Mouse (Mus musculus) large intestine, adult 2 months (tissue): Measurements from ENCODE around the gene Sh2d3c. TPM values are rescaled to one million over a fixed set of nuclear protein-coding genes. Genes with fewer than 3 reads are reported as not detected.

Experiments
- DNase-seq: peaks from one replicate; pipeline ENCODE4 v3.0.0-alpha.2; 2012; ENCODE audit warnings: low read depth, low spot score
- WGBS: fragments of 180-500 bp; shearing (Covaris S2); methylation state at CpG from one replicate; pipeline ENCODE4 v1.1.7; 2018; 5-methylcytosine and 5-hydroxymethylcytosine counted together
- polyA plus RNA-seq: library from polyadenylated mRNA; depleted of rRNA; stranded (reverse); fragments of >200 nt; gene quantifications from 2 replicates; pipeline ENCODE4 v1.2.3, GENCODE M21; 2012

Gene Sh2d3c
- polyA plus RNA-seq, 1 experiment, result 8.4 TPM

DNA sequence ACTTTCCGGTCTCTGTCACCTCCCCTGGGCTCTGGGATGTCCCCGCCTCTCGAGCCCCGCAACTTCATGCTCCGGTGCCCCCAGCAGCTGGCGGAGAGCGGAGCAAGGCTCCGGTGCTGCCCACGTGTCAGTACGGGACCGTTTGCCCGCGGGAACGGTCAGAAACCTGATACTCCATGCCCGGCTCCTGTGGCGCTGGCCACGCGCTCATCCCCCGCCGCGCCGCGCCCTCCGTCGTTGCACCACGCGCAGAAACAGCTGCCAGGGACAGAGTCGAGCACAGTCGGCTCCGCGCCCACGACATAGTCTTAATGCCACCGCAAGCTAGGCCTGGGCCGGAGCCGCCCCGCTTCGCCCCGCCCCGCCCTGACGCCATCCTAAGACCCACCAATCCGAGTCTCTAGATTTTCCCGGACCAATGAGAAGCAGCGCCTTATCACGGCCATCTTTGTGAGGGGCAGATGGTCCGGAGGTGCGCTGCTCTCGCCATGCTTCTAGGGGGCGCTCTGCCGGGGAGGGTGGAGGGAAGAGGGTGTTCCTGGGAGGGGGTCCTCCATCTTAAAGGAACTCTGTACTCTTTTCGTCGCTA, 26.9 kb upstream of the Sh2d3c start:
- WGBS, result under 1% methylated on average over 51 of the region's 51 CpGs

DNA sequence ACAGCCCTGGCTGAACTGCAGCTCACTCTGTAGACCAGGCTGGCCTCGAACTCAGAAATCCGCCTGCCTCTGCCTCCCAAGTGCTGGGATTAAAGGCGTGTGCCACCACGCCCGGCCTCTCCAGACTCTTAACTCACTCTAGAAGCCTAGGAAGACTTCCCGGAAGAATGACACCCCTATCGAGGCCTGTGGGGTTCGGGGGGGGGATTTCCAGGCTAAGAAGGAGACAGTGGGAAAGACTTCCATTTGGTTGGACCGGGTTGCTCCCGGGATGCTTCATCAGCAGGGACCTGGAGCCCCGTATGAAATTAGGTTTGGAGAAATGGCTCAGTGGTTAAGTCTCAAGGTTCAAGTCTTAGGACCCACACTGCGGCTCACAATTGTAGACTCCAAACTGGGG, 26.2 kb upstream of the Sh2d3c start:
- DNase-seq, result no peak
- WGBS, result 71% methylated on average over 12 of the region's 12 CpGs

More for the DNA sequence above, 26.9 kb upstream of the Sh2d3c start:
- DNase-seq, result peak; percentile 93

GRCm38 (mm10) chr2:32699680-32700079, 21.2 kb upstream of the Sh2d3c start:
- WGBS, result 82% methylated on average over 6 of the region's 6 CpGs
- no peak for DNase-seq

DNA sequence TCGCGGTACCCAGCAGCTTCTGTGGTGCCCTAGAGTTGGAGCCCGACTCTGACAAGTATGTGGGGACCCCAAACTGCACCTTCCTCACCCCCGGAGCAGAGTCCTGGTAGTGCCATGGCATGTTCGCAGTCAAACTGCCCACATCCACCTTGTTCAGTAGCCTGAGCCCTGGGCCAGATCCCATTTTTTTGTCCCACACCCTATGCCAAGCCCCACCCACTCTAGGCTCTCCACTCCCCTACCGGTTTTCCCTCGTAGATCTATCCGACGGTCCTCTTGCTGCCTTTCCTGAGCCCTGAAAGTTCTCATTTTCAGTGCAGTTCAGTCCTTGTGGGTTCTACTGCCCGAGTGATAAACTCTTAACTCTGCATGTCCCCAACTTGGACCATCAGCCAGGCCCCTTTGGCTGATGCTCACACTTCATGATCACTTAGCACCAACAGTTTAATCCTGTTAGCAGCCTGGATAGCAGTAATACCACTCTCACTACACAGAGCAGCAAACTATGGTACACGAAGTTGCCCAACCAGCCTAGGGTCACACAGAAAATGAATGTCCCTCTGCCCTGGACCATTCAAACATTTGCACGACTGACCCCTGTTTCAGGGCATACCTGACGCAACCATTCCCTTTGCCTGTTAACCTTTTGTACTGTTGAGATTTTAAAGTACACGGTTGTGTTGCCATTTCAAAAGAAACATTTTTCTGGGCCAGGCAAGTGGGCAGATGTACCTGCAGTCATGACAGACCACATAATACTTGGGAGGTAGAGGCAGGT, 19.7 kb upstream of the Sh2d3c start:
- 77% methylated on average over 14 of the region's 14 CpGs for WGBS
- DNase-seq, result no peak

- 45% methylated on average over 8 of the region's 8 CpGs for WGBS
Observed at GRCm38 (mm10) chr2:32703046-32703445, 17.8 kb upstream of the Sh2d3c start.

DNA sequence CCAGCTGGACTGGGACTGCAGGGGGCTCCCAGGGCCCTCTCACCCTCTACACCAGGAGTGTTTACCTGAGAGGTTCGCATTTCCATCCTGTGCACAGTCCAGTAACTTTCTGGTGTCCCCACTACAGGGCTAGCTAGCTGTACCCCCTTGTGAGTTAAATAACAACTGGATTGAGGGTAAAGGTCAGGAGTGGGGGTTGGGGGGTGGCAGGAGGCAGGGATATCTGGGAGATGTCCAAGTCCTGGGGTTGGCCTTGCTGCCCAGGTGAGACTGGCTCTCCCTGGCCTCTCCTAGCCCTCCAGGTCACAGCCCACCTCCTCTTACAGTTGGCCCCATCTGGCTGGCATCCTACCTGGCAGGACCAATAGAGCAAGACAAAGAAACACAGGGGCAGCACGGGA, 16.8 kb upstream of the Sh2d3c start, which contains the start of gene Fpgs:
Gene Fpgs, minus strand, starts transcription at position 125 of the 401 bp plus-strand sequence.
- DNase-seq, result no peak
- 49% methylated on average over 2 of the region's 2 CpGs for WGBS

More at GRCm38 (mm10) chr2:32703046-32703445, 17.8 kb upstream of the Sh2d3c start:
- DNase-seq, result no peak

- WGBS, result 92% methylated on average over 7 of the region's 7 CpGs
Observed at GRCm38 (mm10) chr2:32705018-32705417, 15.8 kb upstream of the Sh2d3c start.

GRCm38 (mm10) chr2:32706971-32707370, 13.9 kb upstream of the Sh2d3c start:
- WGBS, result 84% methylated on average over 6 of the region's 6 CpGs
- DNase-seq, result no peak

More at GRCm38 (mm10) chr2:32705018-32705417, 15.8 kb upstream of the Sh2d3c start:
- DNase-seq, result no peak

GRCm38 (mm10) chr2:32708643-32709042, 12.2 kb upstream of the Sh2d3c start:
- 21% methylated on average over 3 of the region's 3 CpGs for WGBS
- no peak for DNase-seq

GRCm38 (mm10) chr2:32709521-32710137, 11.2 kb upstream of the Sh2d3c start:
- 86% methylated on average over 20 of the region's 20 CpGs for WGBS
- DNase-seq, result no peak

DNA sequence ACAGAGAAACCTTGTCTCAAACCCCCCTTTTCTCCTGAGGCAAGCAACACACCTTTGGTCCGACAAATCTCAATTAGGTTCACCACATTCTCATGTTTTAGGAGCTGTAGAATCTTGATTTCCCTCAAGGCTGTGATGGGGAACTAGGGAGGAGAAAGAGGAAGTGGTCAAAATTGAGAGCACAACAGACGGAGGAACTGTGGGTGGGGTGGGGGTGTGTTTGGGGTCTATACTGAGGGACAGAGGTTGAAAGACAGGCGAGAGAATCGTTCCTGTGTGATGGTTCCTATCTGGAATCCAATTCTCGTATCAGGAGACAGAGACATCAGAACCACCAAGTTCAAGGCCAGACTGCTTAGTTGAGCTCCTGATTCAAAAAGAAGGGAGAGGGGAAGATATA, 10.4 kb upstream of the Sh2d3c start:
- 74% methylated on average over 5 of the region's 5 CpGs for WGBS
- DNase-seq, result no peak

- 16% methylated on average over 9 of the region's 9 CpGs for WGBS
- no peak for DNase-seq
Observed at GRCm38 (mm10) chr2:32711301-32712056, 9.4 kb upstream of the Sh2d3c start.

DNA sequence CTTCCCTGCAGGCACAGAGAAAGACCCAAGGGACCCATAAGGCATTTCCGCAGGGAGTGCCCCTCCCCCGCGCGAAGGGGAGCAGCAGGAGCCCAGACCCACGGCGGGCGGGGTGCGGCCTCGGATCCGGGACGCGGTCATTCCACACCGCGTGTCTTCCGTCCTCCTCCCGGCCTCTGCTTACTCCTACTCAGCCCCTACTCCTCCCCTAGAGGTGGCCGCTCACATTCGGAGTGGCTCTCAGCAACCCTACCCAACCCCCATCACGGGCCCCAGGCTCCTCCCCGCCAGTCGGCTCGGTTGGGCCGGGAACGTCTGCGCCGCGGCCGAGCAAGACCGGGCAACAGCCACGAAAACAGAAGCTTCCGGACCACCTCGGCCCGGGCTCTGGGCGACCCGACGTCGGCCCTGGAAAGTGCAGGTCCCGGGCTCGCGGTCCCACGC, 8.7 kb upstream of the Sh2d3c start:
- DNase-seq, result no peak
- under 1% methylated on average over 41 of the region's 41 CpGs for WGBS

GRCm38 (mm10) chr2:32712586-32712933, 8.3 kb upstream of the Sh2d3c start:
- whole genome bisulfite sequencing, result under 1% methylated on average over 44 of the region's 44 CpGs
- DNase-seq, result no peak

- 1% methylated on average over 64 of the region's 79 CpGs for WGBS
Observed at GRCm38 (mm10) chr2:32712934-32713817, 7.7 kb upstream of the Sh2d3c start, which contains the start of gene Cdk9. Gene Cdk9 (minus strand): TSS chr2:32713076.

DNA sequence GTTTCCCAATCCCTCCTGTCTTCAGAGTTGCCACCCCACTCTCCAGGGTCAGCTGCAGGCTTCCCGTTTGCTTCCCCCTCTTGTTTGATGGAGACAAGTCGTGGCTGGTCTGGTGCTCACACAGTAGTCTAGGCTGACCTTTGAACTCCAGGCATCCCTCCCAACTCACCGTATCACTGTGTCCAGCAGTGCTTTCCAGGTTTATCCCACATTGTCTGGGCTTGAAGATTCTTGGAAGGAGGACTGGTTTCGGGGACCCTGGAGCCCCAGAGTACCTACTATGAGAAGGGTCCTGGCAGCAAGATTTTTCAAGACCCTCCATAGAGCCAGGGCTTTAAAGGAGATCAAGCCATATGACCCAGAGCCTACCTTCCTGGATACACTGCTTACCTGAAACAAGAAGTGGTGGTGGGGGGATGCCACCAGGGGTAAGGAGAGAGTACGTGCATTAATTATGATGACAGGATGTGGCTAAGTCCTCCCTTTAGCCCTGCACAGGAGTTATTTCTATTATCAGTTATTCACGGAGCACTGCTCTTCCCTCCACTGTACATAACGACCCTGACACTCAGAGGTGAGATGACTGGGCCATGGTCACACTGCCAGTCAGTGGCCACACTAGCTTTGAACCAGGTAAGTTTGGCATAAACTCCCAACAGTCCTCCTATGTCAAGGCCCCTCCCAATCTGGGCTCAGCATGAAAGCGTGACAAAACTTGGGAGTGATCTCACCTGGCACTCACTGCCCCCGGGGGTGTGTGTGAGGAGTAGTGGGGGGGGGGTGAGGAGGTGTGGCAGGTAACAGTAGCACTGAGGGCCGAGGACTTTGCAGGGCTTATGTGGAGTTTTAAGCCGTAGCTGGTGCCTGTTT, 6.5 kb upstream of the Sh2d3c start:
- no peak for DNase-seq
- 33% methylated on average over 11 of the region's 11 CpGs for WGBS

More at GRCm38 (mm10) chr2:32712934-32713817, 7.7 kb upstream of the Sh2d3c start, which contains the start of gene Cdk9:
- peak; percentile 63 for DNase-seq

DNA sequence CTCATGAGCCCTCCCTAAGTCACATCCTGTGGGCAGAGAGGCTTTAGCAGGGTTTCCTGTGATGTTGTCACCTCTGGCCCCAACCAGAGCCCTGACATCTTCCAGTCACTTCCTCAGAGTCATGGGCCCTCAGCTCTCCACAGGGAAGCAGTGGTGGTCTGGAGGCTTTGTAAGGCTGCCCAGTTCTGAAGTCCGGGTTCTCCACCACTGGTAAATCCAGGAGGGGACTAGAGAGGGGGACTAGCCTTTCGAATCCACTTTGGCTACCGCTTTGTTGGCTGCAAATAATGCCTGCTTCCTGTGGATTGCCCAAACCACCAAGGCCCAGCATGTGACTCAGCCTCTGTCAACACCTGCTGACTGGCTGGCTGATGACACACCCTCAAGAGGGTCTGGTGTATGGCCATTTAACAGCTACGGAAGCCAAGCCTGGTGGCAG, 5.8 kb upstream of the Sh2d3c start:
- DNase-seq, result peak; percentile 77
- 17% methylated on average over 4 of the region's 4 CpGs for WGBS

DNA sequence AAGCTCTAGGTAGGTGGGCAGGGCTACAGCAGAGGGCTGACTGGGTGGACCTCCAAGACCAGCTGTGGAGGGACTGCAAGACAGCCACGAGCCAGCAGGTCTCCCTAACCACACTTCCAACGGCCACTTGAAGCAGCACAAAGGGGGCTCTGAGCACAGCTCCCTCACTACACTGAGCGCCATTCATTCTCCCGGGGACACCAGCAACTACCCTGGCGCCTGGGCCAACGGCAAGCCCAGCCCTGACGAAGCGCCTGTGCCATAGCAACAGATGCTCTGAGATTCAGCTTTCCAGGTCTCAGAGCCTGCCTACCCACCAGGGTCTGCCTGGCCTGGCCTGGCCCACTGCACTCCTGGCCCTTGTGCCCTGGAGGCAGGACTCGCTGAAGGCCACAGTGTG, 2.1 kb upstream of the Sh2d3c start:
- 75% methylated on average over 9 of the region's 9 CpGs for WGBS

More for the DNA sequence above, 2.1 kb upstream of the Sh2d3c start:
- DNase-seq, result no peak
